Comparison of ENCODE assay signal across 13 mouse cellular contexts in the genomic region with DNA sequence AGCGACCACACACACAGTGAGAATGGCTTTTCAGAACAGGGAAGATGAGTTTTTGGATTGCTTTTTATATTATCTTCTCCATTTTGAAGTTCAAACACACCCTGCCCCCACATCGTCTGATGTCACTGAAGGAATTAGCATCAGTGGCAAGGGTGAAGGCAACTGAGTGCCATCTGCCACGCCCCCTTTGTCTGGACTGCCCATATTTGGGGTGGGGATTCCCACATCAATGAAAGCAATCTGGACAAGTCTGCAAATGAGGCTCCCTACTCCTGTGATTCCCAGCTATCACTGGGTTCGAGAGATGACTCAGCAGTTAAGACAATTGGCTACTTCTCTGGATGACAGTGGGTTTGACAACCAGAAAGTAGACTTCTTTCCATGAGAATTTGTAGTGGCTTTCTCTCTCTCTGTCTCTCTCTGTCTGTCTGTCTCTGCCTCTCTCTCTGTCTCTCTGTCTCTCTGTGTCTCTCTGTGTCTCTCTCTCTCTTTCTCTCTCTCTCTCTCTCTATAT. TPM values are rescaled to one million over a fixed set of nuclear protein-coding genes. Genes with fewer than 3 reads are reported as not detected.
"Had no signal": no experiment of that assay in that cellular context is flagged by ENCODE, and none has a peak within 500 bp of the region (broad histone marks: within the 10 kb centered on the region; RNA-seq: fewer than 3 reads in every experiment).

No protein-coding gene starts in this region.

- H3K27ac ChIP-seq: layer of hippocampus, adult 2 months; left cerebral cortex, adult 2 months; limb, embryonic 10.5 days; liver, embryonic 15.5 days; macrophage; midbrain, embryonic 15.5 days had no signal

- DNase-seq: kidney, postnatal 10 days; kidney, postnatal 4 days; lung, adult 2 months had no signal

- H3K4me2 ChIP-seq: liver, embryonic 11.5 days; liver, embryonic 15.5 days; midbrain, embryonic 11.5 days; midbrain, embryonic 15.5 days had no signal

- H3K27me3 ChIP-seq: liver, embryonic 15.5 days; midbrain, embryonic 15.5 days had no signal

- H3K9me3 ChIP-seq: limb, embryonic 10.5 days; liver, embryonic 15.5 days; megakaryocyte, embryonic 14.5 days; midbrain, embryonic 15.5 days had no signal

- H3K4me3 ChIP-seq: layer of hippocampus, adult 2 months; left cerebral cortex, adult 2 months; limb, embryonic 10.5 days; liver, embryonic 15.5 days; megakaryocyte, embryonic 14.5 days; midbrain, embryonic 15.5 days had no signal

- H3K4me1 ChIP-seq: liver, embryonic 15.5 days; midbrain, embryonic 15.5 days had no signal

- H3K36me3 ChIP-seq: limb, embryonic 10.5 days; liver, embryonic 15.5 days; midbrain, embryonic 15.5 days had no signal

- ATAC-seq: lung, postnatal 0 days; midbrain, embryonic 15.5 days had no signal

- H3K9ac ChIP-seq: liver, embryonic 15.5 days; midbrain, embryonic 15.5 days had no signal

RNA-seq across cellular contexts. Expression of a gene that starts 18.0 kb away (rescaled TPM):
- polyA plus RNA-seq: macrophage had no signal

RNA-seq across cellular contexts. Expression of a gene that starts 43.3 kb away (rescaled TPM):
- polyA plus RNA-seq: macrophage had no signal
